Mouse (Mus musculus) heart, adult 2 months (tissue): Measurements from ENCODE around the gene Prdx6.

Experiments
- CTCF ChIP-seq: fragments of 200-600 bp; IDR thresholded peaks from 2 replicates; pipeline ENCODE4 v1.8.1; 2022; ENCODE audit warnings: antibody characterized with exemption, mild to moderate bottlenecking, moderate library complexity
- EP300 ChIP-seq: fragments of 200-500 bp; IDR thresholded peaks from 2 replicates; pipeline ENCODE4 v1.6.1; 2011; ENCODE audit warnings: low read depth, low read length, control low read depth; ENCODE audit not compliant: insufficient read depth
- POLR2A ChIP-seq: fragments of 200-500 bp; IDR thresholded peaks from 2 replicates; pipeline ENCODE4 v1.6.1; 2011; ENCODE audit warnings: mild to moderate bottlenecking, low read depth, low read length, control low read depth; ENCODE audit not compliant: insufficient read depth

GRCm38 (mm10) chr1:161252365-161252764 lies 1.3 kb upstream of the Prdx6 start:
- TF ChIP-seq CTCF (no peak), POLR2A (no peak), EP300 (no peak)
